ENCODE assay signal across 13 mouse cellular contexts in genomic region chr7:100392265-100392664, GRCm38 (mm10). TPM values are rescaled to one million over a fixed set of nuclear protein-coding genes. Genes with fewer than 3 reads are reported as not detected.
DNase-seq lines count a peak whose midpoint lies in the region; ATAC-seq and TF ChIP-seq lines count a peak whose summit lies in the region.
"Had no signal": no experiment of that assay in that cellular context is flagged by ENCODE, and none has a peak within 500 bp of the region (broad histone marks: within the 10 kb centered on the region; RNA-seq: fewer than 3 reads in every experiment).

No protein-coding gene starts in this region.

- no peak for TF ChIP-seq POLR2A in cortical plate, adult 2 months (IDR thresholded peaks at IDR 0.05; ENCODE audit: extremely low read depth, insufficient read depth, low read length)

- peak; percentile 18 for DNase-seq in gastrocnemius, postnatal 10 days
- DNase-seq in gastrocnemius, postnatal 25 days, result no peak
- peak in 1 of 2 experiments; percentile 19 for DNase-seq in left cerebral cortex, adult 2 months (ENCODE audit: extremely low spot score in 1 of 2, low spot score in 2 of 2)
- DNase-seq in left cerebral cortex, postnatal 36 days (ENCODE audit: low spot score in 2 of 2), result no peak
- peak; percentile 30 for DNase-seq in 416B (ENCODE audit: low read depth)
- no peak for DNase-seq in frontal cortex, adult 2 months (ENCODE audit: extremely low spot score in 1 of 2, low spot score in 1 of 2)
- DNase-seq: heart, adult 11 months; right cerebral cortex, postnatal 25 days had no signal

- no peaks in the 10 kb centered on the region for H3K9me3 ChIP-seq in hindbrain, embryonic 16.5 days (ENCODE audit: control insufficient read depth, low read length)
- H3K9me3 ChIP-seq: embryonic facial prominence, embryonic 15.5 days; intestine, embryonic 15.5 days; limb, embryonic 12.5 days had no signal

- no peak overlapping the region for H3K27ac ChIP-seq in left cerebral cortex, adult 2 months
- no peak overlapping the region for H3K27ac ChIP-seq in cortical plate, adult 2 months (ENCODE audit: insufficient read depth, low read length)
- no peak overlapping the region for H3K27ac ChIP-seq in hindbrain, embryonic 16.5 days (ENCODE audit: low read depth, low read length)
- H3K27ac ChIP-seq: embryonic facial prominence, embryonic 15.5 days; intestine, embryonic 15.5 days; limb, embryonic 12.5 days had no signal

- no peaks in the 10 kb centered on the region for H3K27me3 ChIP-seq in hindbrain, embryonic 16.5 days (replicated peaks; ENCODE audit: control insufficient read depth, insufficient read depth, low read length)
- H3K27me3 ChIP-seq: embryonic facial prominence, embryonic 15.5 days; intestine, embryonic 15.5 days; limb, embryonic 12.5 days had no signal

- peaks cover 2% of the 10 kb centered on the region for H3K4me1 ChIP-seq in cortical plate, adult 2 months (ENCODE audit: control insufficient read depth, insufficient read depth, low read length)
- no peaks in the 10 kb centered on the region for H3K4me1 ChIP-seq in hindbrain, embryonic 16.5 days (ENCODE audit: control insufficient read depth, insufficient read depth, low read depth, low read length)
- H3K4me1 ChIP-seq: embryonic facial prominence, embryonic 15.5 days; intestine, embryonic 15.5 days; limb, embryonic 12.5 days had no signal

- H3K4me3 ChIP-seq in left cerebral cortex, adult 2 months, result no peak overlapping the region
- no peak overlapping the region for H3K4me3 ChIP-seq in cortical plate, adult 2 months (ENCODE audit: insufficient read depth, low read length)
- no peak overlapping the region for H3K4me3 ChIP-seq in hindbrain, embryonic 16.5 days (ENCODE audit: low read length)
- H3K4me3 ChIP-seq: embryonic facial prominence, embryonic 15.5 days; intestine, embryonic 15.5 days; limb, embryonic 12.5 days had no signal

- ATAC-seq in hindbrain, embryonic 16.5 days, result no peak
- ATAC-seq: intestine, embryonic 15.5 days had no signal

- H3K4me2 ChIP-seq in hindbrain, embryonic 16.5 days (ENCODE audit: low read length), result no peak overlapping the region
- H3K4me2 ChIP-seq: embryonic facial prominence, embryonic 15.5 days; intestine, embryonic 15.5 days; limb, embryonic 12.5 days had no signal

- WGBS in hindbrain, embryonic 16.5 days, result 89% methylated on average over 2 of the region's 2 CpGs

- peak; percentile 39 for TF ChIP-seq CTCF in left cerebral cortex, adult 2 months (IDR thresholded peaks at IDR 0.05)
- TF ChIP-seq CTCF in cortical plate, adult 2 months (IDR thresholded peaks at IDR 0.05; ENCODE audit: extremely low read depth, insufficient read depth, low read length), result peak; percentile 10; the same call in 1 of the 2 replicates

- H3K36me3 ChIP-seq in hindbrain, embryonic 16.5 days (ENCODE audit: control insufficient read depth, insufficient read depth, low read length), result peaks cover 25% of the 10 kb centered on the region

- intact Hi-C loops in left cerebral cortex, adult 2 months (cut with DNase I), result no loop called here
- intact Hi-C loops in left cerebral cortex, postnatal 36 days (cut with DNase I), result no loop called here

- no peak overlapping the region for H3K9ac ChIP-seq in hindbrain, embryonic 16.5 days (ENCODE audit: low read depth, low read length)
- H3K9ac ChIP-seq: embryonic facial prominence, embryonic 15.5 days; intestine, embryonic 15.5 days; limb, embryonic 12.5 days had no signal

RNA-seq across cellular contexts. Expression of gene Ppme1, which starts 20.2 kb away (rescaled TPM):
- 10 to 100 TPM; 32.0 to 40.2 TPM for total RNA-seq in gastrocnemius, postnatal 10 days (2021)
- 10 to 100 TPM; 22.3 to 25.2 TPM for total RNA-seq in gastrocnemius, postnatal 25 days (2021)
- total RNA-seq in left cerebral cortex, adult 2 months (2021), result 100 to 1,000 TPM; 220 to 230 TPM
- total RNA-seq in left cerebral cortex, postnatal 36 days (2021), result 100 to 1,000 TPM; 204 to 224 TPM
- 290 and 303 TPM in 2 replicates for polyA plus RNA-seq in cortical plate, adult 2 months (2012; rRNA removed)
- 226 and 284 TPM in 2 replicates for polyA plus RNA-seq in frontal cortex, adult 2 months (2012; rRNA removed)
- 157 and 168 TPM in 2 replicates for polyA plus RNA-seq in hindbrain, embryonic 16.5 days (2015; fragmentation: Nextera tagmentation; extraction: Ambion mirVana)

RNA-seq across cellular contexts. Expression of gene C2cd3, which starts 20.2 kb away (rescaled TPM):
- total RNA-seq in gastrocnemius, postnatal 10 days (2021), result 1 to 10 TPM; 6.3 to 9.2 TPM
- 1 to 10 TPM; 5.3 to 5.4 TPM for total RNA-seq in gastrocnemius, postnatal 25 days (2021)
- total RNA-seq in left cerebral cortex, adult 2 months (2021), result 10 to 100 TPM; 25.3 to 28.8 TPM
- total RNA-seq in left cerebral cortex, postnatal 36 days (2021), result 10 to 100 TPM; 20.5 to 28.1 TPM
- polyA plus RNA-seq in cortical plate, adult 2 months (2012; rRNA removed), result 17.6 and 19.6 TPM in 2 replicates
- polyA plus RNA-seq in frontal cortex, adult 2 months (2012; rRNA removed), result 18.0 and 20.8 TPM in 2 replicates
- polyA plus RNA-seq in hindbrain, embryonic 16.5 days (2015; fragmentation: Nextera tagmentation; extraction: Ambion mirVana), result 13.2 and 16.9 TPM in 2 replicates

Comparison
In these comparisons a context has a peak if more than half of its experiments do, and no peak if none do; other contexts are left out.
1. DNase-seq: peak in gastrocnemius, postnatal 10 days (single experiment) and 416B (single experiment); none in gastrocnemius, postnatal 25 days (single experiment), left cerebral cortex, postnatal 36 days (0 of 2) and frontal cortex, adult 2 months (0 of 2).
2. RNA of gene Ppme1, which starts 20.2 kb away (total RNA-seq): 220 to 230 TPM in left cerebral cortex, adult 2 months and 204 to 224 TPM in left cerebral cortex, postnatal 36 days; 32.0 to 40.2 TPM in gastrocnemius, postnatal 10 days and 22.3 to 25.2 TPM in gastrocnemius, postnatal 25 days; every median in the first group is over 4 times any median in the second.